ENCODE assay signal across 8 mouse cellular contexts in genomic region chr3:146564268-146565064, GRCm38 (mm10). TPM values are rescaled to one million over a fixed set of nuclear protein-coding genes. Genes with fewer than 3 reads are reported as not detected.
A peak's percentile ranks its signal among the peaks of the same experiment; 100 is the strongest.
DNase-seq lines count a peak whose midpoint lies in the region; ATAC-seq and TF ChIP-seq lines count a peak whose summit lies in the region.

No protein-coding gene starts in this region.

- WGBS in liver, embryonic 11.5 days, result 39% methylated on average over 14 of the region's 14 CpGs
- 41% methylated on average over 14 of the region's 14 CpGs for WGBS in neural tube, embryonic 12.5 days

- no peak overlapping the region for H3K9ac ChIP-seq in liver, embryonic 11.5 days (ENCODE audit: low read depth, low read length)
- no peak overlapping the region for H3K9ac ChIP-seq in neural tube, embryonic 12.5 days

- DNase-seq in 3T3-L1 (ENCODE audit: low read depth, low spot score) (peak; percentile 92), ZHBTc4 (ENCODE audit: low read depth, low spot score) (peak; percentile 69)
- peak; percentile 39 for DNase-seq in gastrocnemius, postnatal 25 days
- peak; percentile 77 for DNase-seq in kidney, adult 9 months
- peak; percentile 69 for DNase-seq in liver, embryonic 11.5 days (ENCODE audit: low spot score)
- DNase-seq in thymus, postnatal 0 days (ENCODE audit: low spot score), result peak; percentile 68

- no peaks in the 10 kb centered on the region for H3K27me3 ChIP-seq in liver, embryonic 11.5 days (replicated peaks; ENCODE audit: control insufficient read depth, insufficient read depth, low read length)
- no peaks in the 10 kb centered on the region for H3K27me3 ChIP-seq in neural tube, embryonic 12.5 days (replicated peaks)

- ATAC-seq in liver, embryonic 11.5 days (replicated peaks; ENCODE audit: low FRiP score), result no peak
- peak; percentile 41; the same call in 1 of the 2 replicates for ATAC-seq in neural tube, embryonic 12.5 days (ENCODE audit: low FRiP score, low read depth)

- H3K36me3 ChIP-seq in liver, embryonic 11.5 days (ENCODE audit: control insufficient read depth, insufficient read depth, low read length), result no peaks in the 10 kb centered on the region
- no peaks in the 10 kb centered on the region for H3K36me3 ChIP-seq in neural tube, embryonic 12.5 days

- H3K4me3 ChIP-seq in cortical plate, adult 2 months (ENCODE audit: insufficient read depth, low read length), result no peak overlapping the region
- no peak overlapping the region for H3K4me3 ChIP-seq in liver, embryonic 11.5 days (ENCODE audit: low read depth, low read length)
- no peak overlapping the region for H3K4me3 ChIP-seq in neural tube, embryonic 12.5 days

- peaks cover 2% of the 10 kb centered on the region; the same call in 1 of the 2 replicates for H3K4me1 ChIP-seq in cortical plate, adult 2 months (ENCODE audit: control insufficient read depth, insufficient read depth, low read length)
- no peaks in the 10 kb centered on the region for H3K4me1 ChIP-seq in liver, embryonic 11.5 days (replicated peaks; ENCODE audit: control insufficient read depth, insufficient read depth, low read length)
- H3K4me1 ChIP-seq in neural tube, embryonic 12.5 days, result no peaks in the 10 kb centered on the region

- peak; percentile 66 for TF ChIP-seq CTCF in cortical plate, adult 2 months (IDR thresholded peaks at IDR 0.05; ENCODE audit: extremely low read depth, insufficient read depth, low read length)

- TF ChIP-seq POLR2A in cortical plate, adult 2 months (IDR thresholded peaks at IDR 0.05; ENCODE audit: extremely low read depth, insufficient read depth, low read length), result no peak

- no peak overlapping the region for H3K27ac ChIP-seq in cortical plate, adult 2 months (ENCODE audit: insufficient read depth, low read length)
- H3K27ac ChIP-seq in liver, embryonic 11.5 days (ENCODE audit: low read depth, low read length), result no peak overlapping the region
- no peak overlapping the region for H3K27ac ChIP-seq in neural tube, embryonic 12.5 days

- H3K4me2 ChIP-seq in liver, embryonic 11.5 days, result no peak overlapping the region
- H3K4me2 ChIP-seq in neural tube, embryonic 12.5 days (replicated peaks), result peak overlapping the region; percentile 25; the same call in 1 of the 2 replicates

- no peaks in the 10 kb centered on the region for H3K9me3 ChIP-seq in liver, embryonic 11.5 days (ENCODE audit: control insufficient read depth, low read length)
- H3K9me3 ChIP-seq in neural tube, embryonic 12.5 days, result no peaks in the 10 kb centered on the region

RNA-seq across cellular contexts. Expression of gene Uox, which starts 5.8 kb away (rescaled TPM):
- 0.74 and 0.75 TPM in 2 replicates for polyA plus RNA-seq in cortical plate, adult 2 months (2012; rRNA removed)
- total RNA-seq in gastrocnemius, postnatal 25 days (2021), result not detected
- 0.34 and 0.55 TPM in 2 replicates for polyA plus RNA-seq in liver, embryonic 11.5 days (2014; fragmentation: Nextera tagmentation; extraction: Ambion mirVana)
- not detected in 2 replicates for polyA plus RNA-seq in neural tube, embryonic 12.5 days (2016; fragmentation: Nextera tagmentation; extraction: Ambion mirVana)
- 0.10 and 0.35 TPM in 2 replicates for polyA plus RNA-seq in thymus, postnatal 0 days (2015; fragmentation: Nextera tagmentation; extraction: Ambion mirVana)

RNA-seq across cellular contexts. Expression of gene Rpf1, which starts 43.2 kb away (rescaled TPM):
- 18.4 and 19.6 TPM in 2 replicates for polyA plus RNA-seq in cortical plate, adult 2 months (2012; rRNA removed)
- total RNA-seq in gastrocnemius, postnatal 25 days (2021), result 10 to 100 TPM in 1 of 2 experiments, 1 to 10 TPM in 1; 9.8 to 12.2 TPM
- 74.7 and 77.6 TPM in 2 replicates for polyA plus RNA-seq in liver, embryonic 11.5 days (2014; fragmentation: Nextera tagmentation; extraction: Ambion mirVana)
- polyA plus RNA-seq in neural tube, embryonic 12.5 days (2016; fragmentation: Nextera tagmentation; extraction: Ambion mirVana), result 61.9 and 62.5 TPM in 2 replicates
- polyA plus RNA-seq in thymus, postnatal 0 days (2015; fragmentation: Nextera tagmentation; extraction: Ambion mirVana), result 75.1 and 80.8 TPM in 2 replicates

RNA-seq across cellular contexts. Expression of gene Dnase2b, which starts 50.9 kb away (rescaled TPM):
- polyA plus RNA-seq in cortical plate, adult 2 months (2012; rRNA removed), result 0.04 TPM in 1 of 2 replicates, not detected in the other
- not detected for total RNA-seq in gastrocnemius, postnatal 25 days (2021)
- polyA plus RNA-seq in liver, embryonic 11.5 days (2014; fragmentation: Nextera tagmentation; extraction: Ambion mirVana), result 0.09 and 0.11 TPM in 2 replicates
- polyA plus RNA-seq in neural tube, embryonic 12.5 days (2016; fragmentation: Nextera tagmentation; extraction: Ambion mirVana), result not detected in 2 replicates
- polyA plus RNA-seq in thymus, postnatal 0 days (2015; fragmentation: Nextera tagmentation; extraction: Ambion mirVana), result 0.07 TPM in 1 of 2 replicates, not detected in the other

Comparison
In these comparisons a context has a peak if more than half of its experiments do, and no peak if none do; other contexts are left out.
1. DNase-seq: peak in every context shown above with its lines; median percentile 92 in 3T3-L1; 77 in kidney, adult 9 months; 69 in ZHBTc4; 69 in liver, embryonic 11.5 days; 68 in thymus, postnatal 0 days; 39 in gastrocnemius, postnatal 25 days.